8 mouse cellular contexts compared by ENCODE assay signal in the genomic region with DNA sequence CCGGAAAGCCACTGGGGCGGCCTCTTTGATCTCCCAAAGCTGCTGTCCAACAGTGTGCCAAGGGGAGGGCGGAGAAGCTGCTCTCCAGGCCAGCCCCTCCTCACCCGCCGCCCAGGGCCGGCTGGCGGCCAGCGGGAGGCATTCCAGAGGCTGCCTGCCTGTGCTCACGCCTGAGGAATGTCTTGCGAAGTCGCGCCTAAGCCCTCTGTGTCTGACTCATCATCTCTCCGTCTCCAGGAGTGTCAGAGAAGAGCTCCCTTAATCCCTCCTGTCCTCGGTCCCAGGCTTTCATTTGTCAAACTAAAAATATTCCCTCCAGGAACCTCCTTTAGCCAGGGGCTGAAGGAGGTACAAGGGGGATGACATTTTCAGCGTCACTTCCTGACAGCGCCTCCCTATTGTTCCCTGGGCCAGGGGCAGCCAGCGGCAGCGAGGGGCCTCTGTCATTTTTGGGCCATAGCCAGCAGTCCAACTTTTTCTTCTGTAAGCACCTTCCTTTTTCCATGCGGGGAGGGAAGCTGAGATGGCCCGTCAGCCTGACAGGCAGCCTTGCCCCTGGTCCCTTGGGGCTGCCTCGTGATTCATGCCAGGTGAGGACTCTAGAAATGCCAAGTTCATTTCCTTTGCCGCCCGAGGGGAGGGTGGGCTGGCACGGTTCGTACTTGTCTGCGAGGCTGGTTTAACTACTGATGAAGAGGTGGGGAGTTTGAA.
DNase-seq lines count a peak whose midpoint lies in the region; ATAC-seq lines count a peak whose summit lies in the region.

No protein-coding gene starts in this region.

- WGBS in hindbrain, embryonic 14.5 days: 8% methylated on average over 26 of the region's 26 CpGs

- H3K9me3 ChIP-seq in hindbrain, embryonic 14.5 days (ENCODE audit: control insufficient read depth, low read length): no peaks in the 10 kb centered on the region

- H3K4me1 ChIP-seq in hindbrain, embryonic 14.5 days (replicated peaks; ENCODE audit: control insufficient read depth, insufficient read depth, low read length): peaks cover 20% of the 10 kb centered on the region; the same call in 1 of the 2 replicates

- H3K27ac ChIP-seq in hindbrain, embryonic 14.5 days: peak overlapping the region; percentile 43; the same call in 1 of the 2 replicates

- no peaks in the 10 kb centered on the region for H3K36me3 ChIP-seq in hindbrain, embryonic 14.5 days (replicated peaks; ENCODE audit: control insufficient read depth, insufficient read depth)

- DNase-seq in adipocyte (ENCODE audit: low spot score): peak; percentile 86
- peak; percentile 78 for DNase-seq in embryo, embryonic 10.5 days (ENCODE audit: low spot score)
- peak; percentile 83 for DNase-seq in gastrocnemius, postnatal 10 days
- peak; percentile 53 for DNase-seq in hindbrain, embryonic 14.5 days (ENCODE audit: low spot score)
- peak; percentile 36 to 58 for DNase-seq in left cerebral cortex, adult 18-20 months (ENCODE audit: low spot score in 2 of 2)
- peak; percentile 89 for DNase-seq in lung, postnatal 36 days
- DNase-seq in right cerebral cortex, postnatal 36 days (ENCODE audit: low spot score in 2 of 2): peak; percentile 28 to 38
- DNase-seq in spleen, postnatal 4 days (ENCODE audit: low spot score in 2 of 2): no peak

- H3K9ac ChIP-seq in hindbrain, embryonic 14.5 days: peak overlapping the region; percentile 43; the same call in 1 of the 2 replicates

- peak overlapping the region; percentile 41 for H3K4me2 ChIP-seq in hindbrain, embryonic 14.5 days (replicated peaks)

- H3K4me3 ChIP-seq in hindbrain, embryonic 14.5 days (replicated peaks; ENCODE audit: low read length): no peak overlapping the region

- no peaks in the 10 kb centered on the region; the same call in 1 of the 2 replicates for H3K27me3 ChIP-seq in hindbrain, embryonic 14.5 days (ENCODE audit: control insufficient read depth, insufficient read depth, low read length)

- ATAC-seq in hindbrain, embryonic 14.5 days (ENCODE audit: low FRiP score): peak; percentile 71

Comparison
In these comparisons a context has a peak if more than half of its experiments do, and no peak if none do; other contexts are left out.
1. DNase-seq: peak in adipocyte (single experiment), embryo, embryonic 10.5 days (single experiment), gastrocnemius, postnatal 10 days (single experiment), hindbrain, embryonic 14.5 days (single experiment), left cerebral cortex, adult 18-20 months (2 of 2), lung, postnatal 36 days (single experiment) and right cerebral cortex, postnatal 36 days (2 of 2); none in spleen, postnatal 4 days (0 of 2).